Mouse (Mus musculus) spleen, adult 2 months (tissue): ENCODE data around the gene Spam1. TPM values are rescaled to one million over a fixed set of nuclear protein-coding genes. Genes with fewer than 3 reads are reported as not detected.

Experiments
- DNase-seq, 2 experiments: peaks; one replicate each; pipeline versions ENCODE4 v3.0.0 to v3.0.0-alpha.2; 2012 to 2021; ENCODE audit warnings: low spot score in 2 of 2, low read depth in 1 of 2
- H3K27ac ChIP-seq: fragments of 200-500 bp; 2 replicates; pipeline ENCODE4 v1.5.1; 2012; ENCODE audit warnings: low read length, inconsistent platforms; ENCODE audit not compliant: insufficient read depth
- H3K27me3 ChIP-seq: fragments of 200-500 bp; 2 replicates; pipeline ENCODE4 v1.6.1; 2012; ENCODE audit warnings: mild to moderate bottlenecking, moderate library complexity, low read length, inconsistent platforms; ENCODE audit not compliant: control insufficient read depth, insufficient read depth
- H3K36me3 ChIP-seq: fragments of 200-500 bp; 2 replicates; pipeline ENCODE4 v1.6.1; 2012; ENCODE audit warnings: mild to moderate bottlenecking, low read length, inconsistent platforms; ENCODE audit not compliant: control insufficient read depth, insufficient read depth
- H3K4me1 ChIP-seq: fragments of 200-500 bp; 2 replicates; pipeline ENCODE4 v1.6.1; 2011; ENCODE audit warnings: inconsistent platforms; ENCODE audit not compliant: control insufficient read depth, insufficient read depth, insufficient read length
- H3K4me3 ChIP-seq: fragments of 200-500 bp; 2 replicates; pipeline ENCODE4 v1.5.1; 2011; ENCODE audit warnings: mild to moderate bottlenecking, inconsistent platforms; ENCODE audit not compliant: insufficient read depth, insufficient read length; ENCODE audit errors: extremely low read depth
- CTCF ChIP-seq: fragments of 200-500 bp; IDR thresholded peaks from 2 replicates; pipeline ENCODE4 v1.5.1; 2011; ENCODE audit warnings: mild to moderate bottlenecking, inconsistent platforms; ENCODE audit not compliant: insufficient read depth, insufficient read length, insufficient replicate concordance; ENCODE audit errors: extremely low read depth
- POLR2A ChIP-seq: fragments of 200-500 bp; IDR thresholded peaks from 2 replicates; pipeline ENCODE4 v1.6.1; 2011; ENCODE audit warnings: low read depth, low read length, inconsistent platforms
- WGBS: fragments of 180-500 bp; shearing (Covaris S2); methylation state at CpG from one replicate; pipeline ENCODE4 v1.1.7; 2018; 5-methylcytosine and 5-hydroxymethylcytosine counted together
- polyA plus RNA-seq: library from polyadenylated mRNA; depleted of rRNA; stranded (reverse); fragments of >200 nt; gene quantifications from 2 replicates; pipeline ENCODE4 v1.2.3, GENCODE M21; 2012; rRNA removed

The Spam1 gene
- not detected in 2 replicates for polyA plus RNA-seq

- Histone ChIP-seq H3K4me3 (no peak within 1 kb of the TSS), H3K27ac (no peak within 1 kb of the TSS), H3K36me3 (no peaks in the 10 kb centered on the region), H3K27me3 (no peaks in the 10 kb centered on the region), H3K4me1 (no peaks in the 10 kb centered on the region)
- DNase-seq: no peak
- TF ChIP-seq POLR2A (no peak), CTCF (no peak)
These were observed at the start of gene Spam1 for GRCm38 (mm10) chr6:24790888-24791287. Gene Spam1 (plus strand): TSS chr6:24791188.

- 86% methylated on average over 4 of the region's 4 CpGs for WGBS
- Histone ChIP-seq H3K4me3 (no peak within 1 kb of the TSS), H3K27me3 (no peaks in the 10 kb centered on the region), H3K27ac (no peak within 1 kb of the TSS), H3K36me3 (no peaks in the 10 kb centered on the region), H3K4me1 (no peaks in the 10 kb centered on the region)
- no peak for DNase-seq
- TF ChIP-seq CTCF (no peak), POLR2A (no peak)
These were observed 43.0 kb upstream of the Spam1 start, which contains the start of gene Hyal4 for GRCm38 (mm10) chr6:24748029-24748428. Gene Hyal4 (plus strand): TSS chr6:24748329.

GRCm38 (mm10) chr6:24759281-24759680 is 31.7 kb upstream of the Spam1 start:
- DNase-seq: no peak
- no peak for TF ChIP-seq CTCF
- TF ChIP-seq POLR2A: no peak
- Histone ChIP-seq H3K4me1 (no peaks in the 10 kb centered on the region), H3K27me3 (no peaks in the 10 kb centered on the region), H3K27ac (no peak overlapping the region), H3K4me3 (no peak overlapping the region), H3K36me3 (no peaks in the 10 kb centered on the region)
- WGBS: 86% methylated on average over 3 of the region's 3 CpGs

GRCm38 (mm10) chr6:24766261-24766660 is 24.7 kb upstream of the Spam1 start:
- WGBS: 84% methylated on average over 2 of the region's 2 CpGs
- Histone ChIP-seq H3K27ac (no peak overlapping the region), H3K4me3 (no peak overlapping the region), H3K36me3 (no peaks in the 10 kb centered on the region), H3K4me1 (no peaks in the 10 kb centered on the region), H3K27me3 (no peaks in the 10 kb centered on the region)
- no peak for DNase-seq
- TF ChIP-seq CTCF: no peak
- no peak for TF ChIP-seq POLR2A

- no peak overlapping the region for H3K4me3 ChIP-seq
- H3K36me3 ChIP-seq: no peaks in the 10 kb centered on the region
- DNase-seq: no peak
- no peaks in the 10 kb centered on the region for H3K4me1 ChIP-seq
- H3K27me3 ChIP-seq: no peaks in the 10 kb centered on the region
- TF ChIP-seq POLR2A (no peak), CTCF (no peak)
- WGBS: 60% methylated on average over 2 of the region's 2 CpGs
- no peak overlapping the region for H3K27ac ChIP-seq
These were observed 11.8 kb upstream of the Spam1 start for GRCm38 (mm10) chr6:24779182-24779581.

- Histone ChIP-seq H3K4me3 (no peak overlapping the region), H3K27me3 (no peaks in the 10 kb centered on the region), H3K36me3 (no peaks in the 10 kb centered on the region), H3K4me1 (no peaks in the 10 kb centered on the region), H3K27ac (no peak overlapping the region)
- WGBS: 43% methylated on average over 2 of the region's 2 CpGs
- DNase-seq: no peak
- no peak for TF ChIP-seq POLR2A
- no peak for TF ChIP-seq CTCF
These were observed 31.1 kb downstream of the Spam1 start for GRCm38 (mm10) chr6:24822070-24822469.

Other genes with a start within 250 kb of the Spam1 start
- gene Lmod2, start 193.4 kb upstream of the Spam1 start, polyA plus RNA-seq: not detected in 2 replicates
- gene Wasl, start 126.2 kb upstream of the Spam1 start, polyA plus RNA-seq: 22.3 and 46.5 TPM in 2 replicates
- not detected in 2 replicates for gene Hyal6, start 57.9 kb upstream of the Spam1 start, polyA plus RNA-seq
- not detected in 2 replicates for gene Hyal4, start 42.9 kb upstream of the Spam1 start, polyA plus RNA-seq
- gene Hyal5, start 66.8 kb downstream of the Spam1 start, polyA plus RNA-seq: not detected in 2 replicates
- 0.18 and 0.22 TPM in 2 replicates for gene Tmem229a, start 165.1 kb downstream of the Spam1 start, polyA plus RNA-seq